Mouse (Mus musculus) retina, adult 2 months (tissue): Measurements from ENCODE around the gene 1500009C09Rik.
"Not testable (repeated sequence)": the region's sequence is repeated elsewhere in the genome, so short reads cannot be mapped to it uniquely, and the experiment has no call there.

Source experiments
- DNase-seq: peaks from one replicate; pipeline ENCODE4 v3.0.0-alpha.2; 2012; ENCODE audit warnings: low read depth, low spot score

The 1500009C09Rik gene

DNA sequence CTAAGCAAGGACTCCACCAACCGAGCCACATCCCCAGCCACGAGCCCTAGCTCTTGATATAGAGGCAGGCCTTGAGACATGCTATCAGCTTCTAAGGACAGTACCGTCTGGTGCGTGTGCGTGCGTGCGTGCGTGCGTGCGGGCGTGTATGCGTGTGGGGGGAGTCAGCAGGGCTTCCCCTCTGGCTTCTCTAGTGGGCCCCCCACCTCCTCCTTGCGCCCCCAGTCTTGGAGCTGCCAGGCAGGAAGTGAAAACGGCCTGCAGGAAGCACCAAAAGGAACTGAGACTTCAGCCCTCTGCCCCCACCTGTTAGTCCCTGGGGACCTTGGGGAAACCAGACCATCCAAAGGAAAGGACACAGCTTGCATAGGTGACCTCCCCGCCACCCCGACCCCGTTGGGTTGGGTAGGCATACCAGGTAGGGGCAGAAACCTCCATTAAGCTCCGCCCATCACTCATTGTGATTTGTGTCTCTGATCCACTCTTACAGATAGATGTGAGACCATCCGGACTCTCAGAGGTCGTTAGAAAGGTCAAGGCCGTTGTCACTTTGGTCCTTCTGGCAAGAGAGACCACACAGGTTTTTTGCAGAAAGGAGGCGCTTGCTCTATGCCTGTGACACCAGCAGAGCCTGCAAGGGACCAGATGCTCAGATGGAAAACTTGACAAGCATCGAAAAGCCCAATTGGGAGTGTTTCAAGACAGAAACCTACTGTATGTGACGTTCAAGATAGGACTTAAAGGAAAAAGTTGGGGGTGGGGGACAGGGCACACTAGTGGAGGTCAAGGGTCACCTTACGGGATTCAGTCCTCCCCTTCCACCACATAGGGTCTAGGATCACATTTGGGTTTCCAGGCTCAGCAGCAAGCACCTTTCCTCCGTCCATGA lies 33.2 kb upstream of the 1500009C09Rik start:
- no peak for DNase-seq

GRCm38 (mm10) chr15:82220003-82220675 lies 32.1 kb upstream of the 1500009C09Rik start:
- DNase-seq = no peak

DNA sequence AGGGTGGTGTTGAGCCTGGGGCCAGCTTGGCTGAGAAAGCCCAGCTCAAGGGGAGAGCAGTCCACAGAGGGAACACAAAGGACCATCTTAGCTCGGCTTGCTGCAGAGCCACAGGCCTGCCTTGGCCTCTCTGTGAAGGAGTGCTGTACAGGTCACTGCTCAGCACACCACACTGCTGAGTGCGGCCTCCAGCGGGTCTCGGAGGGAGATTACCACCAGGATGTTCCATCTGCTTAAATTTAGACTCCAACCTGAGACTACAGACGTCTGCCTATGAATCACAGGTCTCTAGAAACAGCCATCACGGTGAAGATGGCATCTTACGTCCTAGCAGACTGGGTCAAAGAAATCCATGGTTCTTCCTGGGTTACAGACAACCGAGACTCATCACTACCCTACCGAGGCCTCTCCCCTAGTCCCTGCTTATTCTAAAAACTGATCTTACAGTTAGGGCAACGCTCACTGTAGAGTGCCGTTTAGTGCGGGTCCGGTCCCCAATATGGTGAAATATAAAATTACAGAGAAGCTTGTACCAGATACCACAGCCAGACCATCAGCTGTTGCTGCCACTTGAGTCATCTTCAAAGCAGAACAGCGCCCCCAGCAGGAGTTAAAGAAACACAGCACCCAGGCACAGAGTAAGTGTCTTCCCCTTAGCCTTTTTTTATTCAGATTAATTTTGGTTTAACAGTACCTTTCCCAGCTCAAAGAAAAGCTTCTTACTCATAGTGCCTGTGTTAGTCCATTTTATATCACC lies 30.9 kb upstream of the 1500009C09Rik start:
- DNase-seq = no peak

DNA sequence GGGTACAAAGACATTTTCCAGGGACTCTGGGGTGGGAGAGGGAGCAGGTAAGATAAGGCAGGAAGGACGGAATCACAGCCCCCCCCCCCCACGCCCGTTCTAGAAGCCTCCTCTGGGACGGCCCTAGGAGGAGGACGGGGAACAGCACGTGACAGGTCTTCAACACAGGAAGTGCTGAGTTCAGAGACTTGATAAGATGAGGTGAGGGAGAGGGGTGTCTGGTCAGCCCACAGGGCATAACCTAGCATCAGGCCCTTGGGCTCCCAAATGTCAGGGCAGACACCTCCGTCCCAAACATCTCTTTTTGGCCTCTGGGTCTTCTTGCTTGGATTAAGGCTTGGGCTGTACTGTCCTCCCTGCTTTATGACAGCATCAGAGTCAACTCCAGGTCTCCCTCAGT lies 28.9 kb upstream of the 1500009C09Rik start:
- no peak for DNase-seq

DNA sequence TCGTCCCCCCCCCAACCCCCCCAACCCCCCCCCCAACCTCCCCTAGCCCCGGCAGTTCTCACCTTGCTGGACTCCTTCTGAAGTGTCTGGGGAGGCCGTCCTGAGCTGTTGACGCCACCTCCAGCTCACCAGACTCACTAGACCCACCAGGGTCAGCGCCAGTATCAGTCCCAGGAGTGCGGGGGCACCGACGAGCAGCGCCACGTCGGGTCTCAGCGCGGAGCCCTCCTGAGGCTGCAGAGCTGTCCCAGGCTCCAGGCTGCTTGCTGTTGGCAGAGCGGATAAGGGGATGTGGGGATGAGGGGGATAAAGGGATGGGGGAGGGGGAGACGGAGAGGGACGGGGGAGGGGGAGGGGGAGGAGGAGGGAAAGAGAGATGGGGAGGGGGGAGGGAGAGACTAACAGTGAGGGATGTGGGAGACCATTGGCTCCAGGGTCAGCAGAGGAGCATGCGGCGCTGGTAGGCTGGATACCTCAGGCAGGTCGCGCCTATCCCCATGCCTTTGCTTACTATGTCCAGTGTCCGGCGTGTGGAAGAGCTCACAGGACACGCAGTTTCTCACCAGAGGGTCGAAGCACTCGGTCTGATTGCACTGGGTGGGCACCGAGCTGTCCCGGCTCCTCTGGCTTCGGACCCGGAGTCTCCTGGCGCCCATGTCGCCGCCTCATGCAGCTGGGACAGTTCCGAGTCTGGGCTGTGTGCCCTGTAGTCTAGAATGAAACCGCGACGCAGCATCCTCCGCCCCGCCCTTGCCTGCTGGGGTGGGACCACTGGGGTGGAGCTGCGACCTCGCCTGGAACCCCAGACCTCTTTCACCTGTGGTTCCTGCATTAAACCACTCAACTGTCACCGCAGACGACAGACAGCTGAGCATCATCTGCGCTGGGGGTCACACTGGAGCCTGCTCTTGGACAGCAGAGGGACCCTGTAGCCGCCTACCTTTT lies 28.3 kb upstream of the 1500009C09Rik start, which contains the start of gene Tnfrsf13c:
Gene Tnfrsf13c (minus strand): TSS at position 713 of the 945 bp plus-strand sequence.
- DNase-seq = no peak

DNA sequence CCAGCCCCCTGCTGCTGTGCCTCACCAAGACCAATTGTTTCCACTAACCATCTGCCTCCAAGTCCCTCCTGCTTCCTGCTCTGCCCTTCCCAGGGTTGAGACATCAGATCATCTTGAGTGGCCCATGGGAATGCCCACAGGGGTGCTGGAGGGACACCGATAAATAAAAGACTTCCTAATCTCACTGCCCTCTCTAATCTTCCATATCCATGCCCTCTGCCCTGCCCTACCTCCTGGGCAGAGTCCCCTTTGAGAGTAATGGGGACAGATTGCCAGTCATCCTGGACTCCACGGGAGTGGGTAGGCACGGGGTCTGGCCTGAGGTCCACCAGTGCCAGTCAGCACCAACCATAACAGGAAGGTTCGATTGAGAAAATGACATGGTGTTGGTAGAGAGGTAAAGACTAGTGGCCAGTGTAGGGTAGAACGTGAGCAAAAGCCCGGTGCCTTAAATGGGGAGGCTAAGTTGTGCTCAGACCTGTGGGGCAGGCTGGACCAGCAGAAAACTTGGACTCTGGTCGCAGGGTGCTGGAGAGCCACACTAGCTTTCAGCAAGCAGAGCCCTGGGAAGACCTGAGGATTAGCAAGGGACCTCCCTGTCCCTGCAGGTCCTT lies 27.5 kb upstream of the 1500009C09Rik start:
- DNase-seq = no peak

DNA sequence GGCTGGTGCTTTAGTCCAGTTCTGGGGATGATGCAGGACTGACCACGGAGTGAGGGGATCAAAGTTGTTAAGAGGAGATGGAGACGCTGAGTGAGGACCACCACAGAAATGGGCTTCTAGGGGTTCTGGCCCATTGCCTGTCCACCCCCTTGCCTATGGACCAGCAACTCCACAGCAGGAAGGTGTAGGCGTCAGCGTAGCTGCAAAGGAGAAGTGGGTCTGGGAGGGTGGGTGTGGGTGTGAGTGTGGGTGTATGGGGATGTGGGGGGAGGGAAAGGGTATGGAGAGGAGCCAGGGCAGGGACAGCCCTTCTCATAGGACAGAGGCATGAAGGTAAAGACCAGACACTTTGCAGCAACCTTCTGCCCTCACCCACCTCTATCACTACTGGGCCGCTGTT lies 26.4 kb upstream of the 1500009C09Rik start:
- DNase-seq = no peak

DNA sequence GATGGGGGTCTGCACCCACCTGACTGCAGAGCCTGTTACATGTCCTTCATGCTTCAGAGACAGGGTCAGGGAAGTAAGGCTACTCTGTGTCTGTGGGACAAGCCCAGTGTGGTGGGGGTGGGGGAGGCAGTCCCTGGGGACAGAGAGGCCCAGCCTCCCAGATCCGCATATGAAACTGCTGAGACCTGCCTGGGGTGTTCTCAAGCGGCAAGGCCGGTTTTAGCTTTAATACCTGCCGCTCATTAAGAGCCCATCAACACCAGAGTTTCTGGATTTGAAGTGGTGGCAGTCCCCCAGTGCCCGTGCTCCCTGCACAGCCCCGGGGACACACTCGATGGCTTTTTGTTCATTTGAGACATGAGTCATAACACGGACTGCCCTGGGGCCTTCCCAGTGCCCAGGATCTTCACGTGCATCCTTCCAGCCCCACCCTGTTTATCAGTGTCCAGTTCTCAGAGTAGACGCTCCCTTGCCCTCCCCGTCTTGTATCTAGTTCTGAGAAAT lies 22.6 kb upstream of the 1500009C09Rik start:
- DNase-seq = no peak

- no peak for DNase-seq
Observed at GRCm38 (mm10) chr15:82230098-82230611, 22.0 kb upstream of the 1500009C09Rik start.

GRCm38 (mm10) chr15:82231100-82231499 lies 21.1 kb upstream of the 1500009C09Rik start:
- DNase-seq = no peak

DNA sequence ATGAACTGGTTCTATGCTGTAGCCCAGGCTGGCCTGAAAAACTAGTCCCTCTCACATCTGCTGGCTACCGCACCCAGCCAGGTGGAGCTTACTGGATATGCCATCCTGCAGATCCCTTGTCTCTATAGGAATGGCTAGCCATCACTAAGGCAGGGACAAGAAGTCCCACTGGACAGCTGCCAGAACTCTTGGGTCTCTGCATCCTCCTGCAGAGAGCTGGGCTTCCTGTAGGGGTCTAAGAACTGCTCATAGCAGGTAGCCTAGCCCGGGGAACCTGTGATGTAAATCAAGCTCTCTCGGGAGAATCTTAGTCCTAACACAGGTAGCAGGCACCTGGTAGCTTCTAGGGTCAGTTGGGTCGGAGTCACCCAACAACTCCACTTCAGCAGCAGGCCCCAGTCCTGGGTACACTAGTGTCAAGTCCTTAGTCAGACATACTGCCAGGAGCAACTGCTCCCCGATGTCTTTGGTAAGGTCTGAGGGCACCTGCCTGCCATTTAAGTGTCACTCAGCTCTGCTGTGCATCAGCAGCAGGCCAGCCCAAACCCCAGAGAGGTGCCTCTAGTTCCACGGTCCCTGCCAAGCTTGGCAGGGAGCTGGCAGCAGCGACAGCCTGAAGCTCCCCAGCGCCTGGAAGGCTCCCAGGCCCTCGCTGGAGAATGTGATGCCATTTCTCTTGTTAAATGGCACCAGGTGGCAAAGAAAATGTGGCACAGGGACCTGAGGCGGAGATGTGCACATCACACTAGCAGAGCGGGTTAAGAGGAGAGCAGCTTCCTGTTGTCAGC lies 20.4 kb upstream of the 1500009C09Rik start:
- no peak for DNase-seq

DNA sequence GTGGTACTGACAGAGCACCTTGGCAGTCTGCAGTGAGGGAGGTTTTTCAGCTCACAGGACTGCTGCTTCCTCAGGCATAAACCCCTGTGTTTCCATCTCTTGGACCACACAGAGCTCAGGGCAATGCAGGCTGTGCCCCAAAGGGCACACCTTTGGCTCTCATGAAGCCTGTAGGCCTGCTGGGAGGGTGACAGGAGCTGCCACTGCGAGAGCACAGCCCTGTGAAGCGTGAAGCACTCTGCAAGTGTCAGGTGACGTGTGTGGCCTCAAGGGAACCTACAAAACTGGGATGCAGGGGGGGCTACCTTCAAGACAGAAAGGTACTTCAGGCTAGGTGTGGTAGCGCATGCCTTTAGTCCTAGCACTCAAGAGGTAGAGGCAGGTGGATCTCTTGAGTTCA lies 19.5 kb upstream of the 1500009C09Rik start:
- no peak for DNase-seq

DNA sequence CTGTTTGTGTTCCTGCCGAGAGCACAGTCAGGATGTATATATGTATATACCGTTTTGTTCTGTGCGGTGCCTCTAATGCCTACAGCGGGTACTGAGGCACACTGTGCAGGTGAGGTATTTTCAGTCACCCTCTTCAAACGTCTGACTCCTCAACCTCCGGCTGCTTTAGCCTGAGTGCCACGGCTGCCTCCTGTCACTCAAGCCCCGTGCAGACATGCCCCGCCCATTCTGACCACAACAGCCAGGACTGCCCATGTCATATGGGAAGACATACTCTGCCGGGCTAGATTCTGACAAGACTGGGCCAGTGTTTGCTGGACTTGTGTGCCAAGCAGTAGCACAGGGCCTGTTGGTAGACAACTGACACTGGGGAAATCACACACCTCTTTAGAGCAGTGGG lies 16.5 kb upstream of the 1500009C09Rik start:
- DNase-seq = no peak

DNA sequence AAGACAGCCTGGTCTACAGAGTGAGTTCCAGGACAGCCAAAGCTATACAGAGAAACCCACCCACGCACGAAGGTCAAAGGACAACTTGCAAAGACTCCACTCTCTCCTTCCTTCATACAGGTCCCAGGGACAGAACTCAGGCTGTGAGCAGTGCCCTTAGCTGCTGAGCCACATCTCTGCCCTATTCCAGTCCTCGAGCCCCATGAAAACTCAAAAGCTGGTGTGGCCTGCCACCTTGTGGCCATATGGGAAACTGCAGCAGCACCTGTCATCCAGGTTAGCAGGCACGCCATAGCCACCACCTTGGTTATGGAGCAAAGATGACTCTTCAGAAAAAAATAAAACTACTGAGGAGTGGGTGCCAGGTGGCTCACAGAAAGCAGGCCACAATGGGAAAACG lies 15.6 kb upstream of the 1500009C09Rik start:
- peak; percentile 57 for DNase-seq

- no peak for DNase-seq
Observed at GRCm38 (mm10) chr15:82243311-82243710, 8.9 kb upstream of the 1500009C09Rik start.

GRCm38 (mm10) chr15:82243742-82244114 lies 8.5 kb upstream of the 1500009C09Rik start:
- no peak for DNase-seq

GRCm38 (mm10) chr15:82244115-82244804 lies 7.9 kb upstream of the 1500009C09Rik start, which contains the start of gene Cenpm:
Gene Cenpm (minus strand): TSS chr15:82244748.
- DNase-seq = peak; percentile 68

- not testable (repeated sequence) for DNase-seq
Observed at GRCm38 (mm10) chr15:82244805-82245161, 7.4 kb upstream of the 1500009C09Rik start.
